Mouse (Mus musculus): ENCODE data around the gene Rrn3.
A peak's percentile ranks its signal among the peaks of the same experiment; 100 is the strongest.
"Not testable (repeated sequence)": the region's sequence is repeated elsewhere in the genome, so short reads cannot be mapped to it uniquely, and the experiment has no call there.

Gene Rrn3

GRCm38 (mm10) chr16:13780353-13781036, at the start of gene Rrn3:
Gene Rrn3 (plus strand): TSS chr16:13780708.
- DNase-seq, result peak; percentile 82

- DNase-seq, result no peak
These were observed 47.7 kb upstream of the Rrn3 start for GRCm38 (mm10) chr16:13732786-13733185.

GRCm38 (mm10) chr16:13733518-13734137, 46.9 kb upstream of the Rrn3 start:
- DNase-seq, result peak; percentile 67

GRCm38 (mm10) chr16:13735977-13736376, 44.5 kb upstream of the Rrn3 start:
- DNase-seq, result no peak

GRCm38 (mm10) chr16:13739044-13739443, 41.5 kb upstream of the Rrn3 start:
- DNase-seq, result not testable (repeated sequence)

- no peak for DNase-seq
These were observed 39.7 kb upstream of the Rrn3 start for GRCm38 (mm10) chr16:13740844-13741243.

GRCm38 (mm10) chr16:13747708-13748107, 32.8 kb upstream of the Rrn3 start:
- no peak for DNase-seq

- DNase-seq, result no peak
These were observed 32.4 kb upstream of the Rrn3 start for GRCm38 (mm10) chr16:13748124-13748523.

GRCm38 (mm10) chr16:13748813-13749212, 31.7 kb upstream of the Rrn3 start:
- DNase-seq, result not testable (repeated sequence)

- DNase-seq, result no peak
These were observed 31.2 kb upstream of the Rrn3 start for GRCm38 (mm10) chr16:13749306-13749705.

GRCm38 (mm10) chr16:13749981-13750380, 30.5 kb upstream of the Rrn3 start:
- DNase-seq, result no peak

- DNase-seq, result no peak
These were observed 29.9 kb upstream of the Rrn3 start for GRCm38 (mm10) chr16:13750626-13751025.

- no peak for DNase-seq
These were observed 26.5 kb upstream of the Rrn3 start for GRCm38 (mm10) chr16:13753986-13754385.

GRCm38 (mm10) chr16:13754400-13755190, 25.9 kb upstream of the Rrn3 start:
- peak; percentile 91 for DNase-seq

GRCm38 (mm10) chr16:13757823-13758222, 22.7 kb upstream of the Rrn3 start:
- no peak for DNase-seq

- not testable (repeated sequence) for DNase-seq
These were observed 17.7 kb upstream of the Rrn3 start for GRCm38 (mm10) chr16:13762807-13763206.

GRCm38 (mm10) chr16:13764519-13764918, 16.0 kb upstream of the Rrn3 start:
- DNase-seq, result no peak

GRCm38 (mm10) chr16:13766367-13766766, 14.1 kb upstream of the Rrn3 start:
- DNase-seq, result no peak

- not testable (repeated sequence) for DNase-seq
These were observed 8.9 kb upstream of the Rrn3 start for GRCm38 (mm10) chr16:13771603-13772002.

GRCm38 (mm10) chr16:13772051-13772450, 8.5 kb upstream of the Rrn3 start:
- not testable (repeated sequence) for DNase-seq

GRCm38 (mm10) chr16:13774011-13774410, 6.5 kb upstream of the Rrn3 start:
- not testable (repeated sequence) for DNase-seq

GRCm38 (mm10) chr16:13774651-13775050, 5.9 kb upstream of the Rrn3 start:
- not testable (repeated sequence) for DNase-seq

- no peak for DNase-seq
These were observed 708 bp downstream of the Rrn3 start for GRCm38 (mm10) chr16:13781216-13781615.

GRCm38 (mm10) chr16:13785932-13786331, 5.4 kb downstream of the Rrn3 start:
- DNase-seq, result no peak
